Mouse (Mus musculus) MEL (cell line): ENCODE results near the gene Slc9c1. TPM values are rescaled to one million over a fixed set of nuclear protein-coding genes. Genes with fewer than 3 reads are reported as not detected.

Source experiments
- DNase-seq: peaks from one replicate; pipeline ENCODE4 v3.0.0; 2011; ENCODE audit warnings: low read depth, low spot score
- H3K27ac ChIP-seq: 2 replicates; pipeline ENCODE4 v1.5.1; 2012; ENCODE audit warnings: low read depth, mild to moderate bottlenecking, control low read depth, low read length, moderate library complexity; ENCODE audit not compliant: control insufficient read depth
- H3K27me3 ChIP-seq, 2 experiments: fragments of 150-350 bp in 1 of 2; sonication (generic) in 1 of 2; 2 replicates each; pipeline ENCODE4 v1.6.1; 2012; ENCODE audit warnings: low read length in 2 of 2, mild to moderate bottlenecking in 2 of 2, improper control_type of control experiment in 1 of 2, moderate library complexity in 1 of 2; ENCODE audit not compliant: insufficient read depth in 2 of 2, control insufficient read depth in 1 of 2
- H3K36me3 ChIP-seq, 2 experiments: 2 replicates each; pipeline ENCODE4 v1.6.1; 2012 to 2014; ENCODE audit warnings: low read length in 2 of 2, improper control_type of control experiment in 1 of 2, inconsistent platforms in 1 of 2, mild to moderate bottlenecking in 1 of 2; ENCODE audit not compliant: insufficient read depth in 2 of 2, control insufficient read depth in 1 of 2
- H3K4me1 ChIP-seq, 2 experiments: fragments of 150-350 bp in 1 of 2; sonication (generic) in 1 of 2; 2 replicates each; pipeline ENCODE4 v1.6.1; 2012; ENCODE audit warnings: low read length in 2 of 2, improper control_type of control experiment in 1 of 2, mild to moderate bottlenecking in 1 of 2; ENCODE audit not compliant: insufficient read depth in 2 of 2, control insufficient read depth in 1 of 2
- H3K4me3 ChIP-seq, 2 experiments: fragments of 150-350 bp in 1 of 2; sonication (generic) in 1 of 2; 2 replicates each; pipeline ENCODE4 v1.5.1; 2012; ENCODE audit warnings: low read depth in 2 of 2, low read length in 2 of 2, mild to moderate bottlenecking in 2 of 2, moderate library complexity in 2 of 2, control low read depth in 1 of 2, improper control_type of control experiment in 1 of 2; ENCODE audit not compliant: control insufficient read depth in 1 of 2, insufficient read depth in 1 of 2
- H3K79me2 ChIP-seq: 2 replicates; pipeline ENCODE4 v1.6.1; 2012; ENCODE audit warnings: mild to moderate bottlenecking, low read length, moderate library complexity; ENCODE audit not compliant: control insufficient read depth, poor library complexity, insufficient read depth
- H3K9ac ChIP-seq: 2 replicates; pipeline ENCODE4 v1.6.1; 2012; ENCODE audit warnings: low read depth, mild to moderate bottlenecking, control low read depth, low read length, moderate library complexity; ENCODE audit not compliant: control insufficient read depth, poor library complexity, severe bottlenecking
- H3K9me3 ChIP-seq: fragments of 150-350 bp; sonication (generic); replicated peaks from 2 replicates; pipeline ENCODE4 v1.6.1; 2012; ENCODE audit warnings: mild to moderate bottlenecking, low read length, improper control_type of control experiment, moderate library complexity; ENCODE audit not compliant: insufficient read depth
- CHD1 ChIP-seq: IDR thresholded peaks from 2 replicates; pipeline ENCODE4 v1.6.1; 2012; ENCODE audit warnings: low read depth, mild to moderate bottlenecking, inconsistent platforms, low read length, improper control_type of control experiment
- CHD2 ChIP-seq: IDR thresholded peaks from 2 replicates; pipeline ENCODE4 v1.6.1; 2011; ENCODE audit warnings: low read length, improper control_type of control experiment
- CTCF ChIP-seq, 3 experiments: IDR thresholded peaks in 2 of 3; conservative IDR thresholded peaks in 1 of 3; 2 replicates each; pipeline ENCODE4 v1.5.1; 2011 to 2012; ENCODE audit warnings: low read length in 3 of 3, low read depth in 2 of 3, mild to moderate bottlenecking in 2 of 3, improper control_type of control experiment in 1 of 3, inconsistent platforms in 1 of 3, mixed read lengths in 1 of 3, moderate library complexity in 1 of 3; ENCODE audit not compliant: control insufficient read depth in 1 of 3, insufficient read depth in 1 of 3, poor library complexity in 1 of 3, severe bottlenecking in 1 of 3
- E2F4 ChIP-seq: IDR thresholded peaks from 2 replicates; pipeline ENCODE4 v1.6.1; 2011; ENCODE audit warnings: low read depth, low read length, improper control_type of control experiment, borderline replicate concordance
- JUND ChIP-seq: IDR thresholded peaks from 2 replicates; pipeline ENCODE4 v1.6.1; 2011; ENCODE audit warnings: low read depth, mild to moderate bottlenecking, improper control_type of control experiment, low read length
- KAT2A ChIP-seq: conservative IDR thresholded peaks from 2 replicates; pipeline ENCODE4 v1.6.1; 2012; ENCODE audit warnings: low read depth, low read length, improper control_type of control experiment, inconsistent platforms
- MAFK ChIP-seq: IDR thresholded peaks from 2 replicates; pipeline ENCODE4 v1.6.1; 2011; ENCODE audit warnings: low read depth, mild to moderate bottlenecking, low read length, improper control_type of control experiment, borderline replicate concordance
- MYB ChIP-seq: IDR thresholded peaks from 2 replicates; pipeline ENCODE4 v1.6.1; 2011; ENCODE audit warnings: mild to moderate bottlenecking, low read depth, low read length, improper control_type of control experiment
- RAD21 ChIP-seq: IDR thresholded peaks from 2 replicates; pipeline ENCODE4 v1.6.1; 2011; ENCODE audit warnings: mild to moderate bottlenecking, low read depth, low read length, improper control_type of control experiment
- SIN3A ChIP-seq: IDR thresholded peaks from 2 replicates; pipeline ENCODE4 v1.6.1; 2012; ENCODE audit warnings: low read length, improper control_type of control experiment, inconsistent platforms
- SMC3 ChIP-seq: IDR thresholded peaks from 2 replicates; pipeline ENCODE4 v1.6.1; 2011; ENCODE audit warnings: low read depth, low read length, improper control_type of control experiment
- UBTF ChIP-seq: IDR thresholded peaks from 2 replicates; pipeline ENCODE4 v1.6.1; 2012; ENCODE audit warnings: low read depth, mild to moderate bottlenecking, inconsistent platforms, low read length, improper control_type of control experiment, moderate library complexity, borderline replicate concordance; ENCODE audit not compliant: insufficient read depth
- USF2 ChIP-seq, 2 experiments: IDR thresholded peaks; 2 replicates each; pipeline ENCODE4 v1.6.1; 2011 to 2012; ENCODE audit warnings: improper control_type of control experiment in 2 of 2, low read length in 2 of 2, borderline replicate concordance in 1 of 2, inconsistent platforms in 1 of 2, low read depth in 1 of 2, mild to moderate bottlenecking in 1 of 2; ENCODE audit not compliant: insufficient read depth in 1 of 2
- ZC3H11A ChIP-seq: IDR thresholded peaks from 2 replicates; pipeline ENCODE4 v1.6.1; 2012; ENCODE audit warnings: low read depth, mild to moderate bottlenecking, inconsistent platforms, low read length, improper control_type of control experiment
- ZMIZ1 ChIP-seq: IDR thresholded peaks from 2 replicates; pipeline ENCODE4 v1.6.1; 2012; ENCODE audit warnings: low read depth, mild to moderate bottlenecking, inconsistent platforms, low read length, improper control_type of control experiment, moderate library complexity
- ZNF384 ChIP-seq: IDR thresholded peaks from 2 replicates; pipeline ENCODE4 v1.6.1; 2012; ENCODE audit warnings: low read depth, mild to moderate bottlenecking, inconsistent platforms, low read length, improper control_type of control experiment
- polyA plus RNA-seq, 2 experiments: library from polyadenylated mRNA; stranded (reverse) in 1 of 2; unstranded in 1 of 2; fragments of >175 nt in 1 of 2; fragments of >200 nt in 1 of 2; gene quantifications; 2 replicates each; pipeline versions ENCODE4 v1.2.1 to v1.2.4; 2012; ENCODE audit warnings: low replicate concordance in 2 of 2, low read depth in 1 of 2; ENCODE audit not compliant: insufficient read length in 2 of 2, insufficient read depth in 1 of 2, missing spikeins in 1 of 2
- total RNA-seq: library from RNA; depleted of rRNA; stranded (reverse); fragments of 300-350 nt; gene quantifications from 2 replicates; pipeline ENCODE4 v1.2.3, GENCODE M21; 2012

Gene Slc9c1
- total and polyA plus RNA-seq, 3 experiments: not detected

- Histone ChIP-seq H3K4me1 (peaks cover 0 to 4% of the 10 kb centered on the region in 2 experiments; a peak in 1 of 4 replicates), H3K4me3 (no peak overlapping the region), H3K79me2 (no peaks in the 10 kb centered on the region), H3K27ac (no peak overlapping the region), H3K9me3 (no peaks in the 10 kb centered on the region), H3K9ac (no peak overlapping the region), H3K27me3 (no peaks in the 10 kb centered on the region), H3K36me3 (peaks cover 0 to 6% of the 10 kb centered on the region in 2 experiments; a peak in 2 of 4 replicates)
- TF ChIP-seq MAFK (no peak), CHD2 (no peak), USF2 (IDR thresholded peaks at IDR 0.05; ENCODE audit: borderline replicate concordance in 1 of 2, insufficient read depth in 1 of 2, low read depth in 1 of 2, low read length in 2 of 2) (no peak), ZNF384 (no peak), JUND (no peak), CHD1 (no peak), MYB (no peak), SIN3A (no peak), E2F4 (no peak), ZMIZ1 (no peak), UBTF (no peak), KAT2A (no peak)
- no peak for DNase-seq
Observed at GRCm38 (mm10) chr16:45629497-45630105, 94.5 kb downstream of the Slc9c1 start.

- no peaks in the 10 kb centered on the region for H3K36me3 ChIP-seq
- no peak overlapping the region for H3K27ac ChIP-seq
- peak; percentile 70 for DNase-seq
- no peaks in the 10 kb centered on the region for H3K79me2 ChIP-seq
- H3K9ac ChIP-seq: no peak overlapping the region
- H3K4me1 ChIP-seq: no peaks in the 10 kb centered on the region
- no peaks in the 10 kb centered on the region for H3K9me3 ChIP-seq
- no peaks in the 10 kb centered on the region for H3K27me3 ChIP-seq
- no peak overlapping the region for H3K4me3 ChIP-seq
- TF ChIP-seq RAD21 (peak; percentile 92), CTCF (IDR thresholded peaks at IDR 0.05 in 2 of 3, conservative IDR thresholded peaks at IDR 0.05 in 1 of 3; ENCODE audit: control insufficient read depth in 1 of 3, insufficient read depth in 1 of 3, low read depth in 2 of 3, low read length in 3 of 3, poor library complexity in 1 of 3, severe bottlenecking in 1 of 3) (peak; percentile 69 to 88 (median 73)), ZNF384 (no peak), ZC3H11A (peak; percentile 84), SMC3 (peak; percentile 86)
- TF ChIP-seq, all 39 proteins: peak for 4
Observed at GRCm38 (mm10) chr16:45630347-45630960, 95.3 kb downstream of the Slc9c1 start.
